Mouse (Mus musculus): Measurements from ENCODE around the gene Ldlrad3.
A peak's percentile ranks its signal among the peaks of the same experiment; 100 is the strongest.

DNA sequence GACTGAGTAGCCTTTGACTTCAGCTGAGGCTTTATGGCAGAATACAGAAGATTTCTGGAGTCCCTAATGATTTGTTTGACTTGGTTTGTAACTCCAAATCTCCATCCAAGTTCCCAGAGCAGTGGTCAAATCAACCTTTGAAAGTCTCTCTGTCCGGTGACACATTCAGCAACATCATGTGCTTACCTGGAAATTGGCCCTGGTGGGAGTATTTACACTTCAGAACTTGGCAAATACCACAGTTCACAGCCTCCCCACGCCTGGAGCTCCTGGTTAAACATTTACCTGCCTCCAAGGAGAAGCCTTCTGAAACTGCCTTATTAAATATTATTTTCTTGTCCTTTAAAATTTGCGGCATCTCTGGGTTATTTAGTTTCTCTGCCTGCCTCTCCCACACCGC, 263.0 kb downstream of the Ldlrad3 start:
- TF ChIP-seq CTCF (IDR thresholded peaks at IDR 0.05; ENCODE audit: low read depth) (no peak), EP300 (IDR thresholded peaks at IDR 0.05; ENCODE audit: low read depth) (peak; percentile 76)

All from liver, postnatal 0 days (tissue).